Mouse (Mus musculus) liver, embryonic 12.5 days (tissue): ENCODE data around the gene Atmin. TPM values are rescaled to one million over a fixed set of nuclear protein-coding genes. Genes with fewer than 3 reads are reported as not detected.

Experiments
- ATAC-seq: fragments of 200-750 bp; cut with Nextera tagmentation; 2 replicates; pipeline ENCODE4 v1.8.0; 2017; ENCODE audit warnings: moderate number of reproducible peaks, mild to moderate bottlenecking, moderate library complexity
- H3K27ac ChIP-seq: fragments of 300-500 bp; sonication (generic); 2 replicates; pipeline ENCODE4 v1.5.1; 2016; ENCODE audit warnings: mild to moderate bottlenecking
- H3K27me3 ChIP-seq: fragments of 300-500 bp; sonication (generic); replicated peaks from 2 replicates; pipeline ENCODE4 v1.6.1; 2016; ENCODE audit warnings: mild to moderate bottlenecking, moderate library complexity
- H3K36me3 ChIP-seq: fragments of 300-500 bp; sonication (generic); 2 replicates; pipeline ENCODE4 v1.6.1; 2016; ENCODE audit warnings: mild to moderate bottlenecking, moderate library complexity
- H3K4me1 ChIP-seq: fragments of 300-500 bp; sonication (generic); 2 replicates; pipeline ENCODE4 v1.6.1; 2016
- H3K4me2 ChIP-seq: fragments of 300-500 bp; sonication (generic); 2 replicates; pipeline ENCODE4 v1.6.1; 2016; ENCODE audit warnings: mild to moderate bottlenecking, moderate library complexity
- H3K4me3 ChIP-seq: fragments of 300-500 bp; sonication (generic); 2 replicates; pipeline ENCODE4 v1.5.1; 2016; ENCODE audit warnings: mild to moderate bottlenecking, moderate library complexity
- H3K9ac ChIP-seq: fragments of 300-500 bp; sonication (generic); 2 replicates; pipeline ENCODE4 v1.6.1; 2016; ENCODE audit warnings: mild to moderate bottlenecking, moderate library complexity
- H3K9me3 ChIP-seq: fragments of 300-500 bp; sonication (generic); replicated peaks from 2 replicates; pipeline ENCODE4 v1.6.1; 2016; ENCODE audit warnings: mild to moderate bottlenecking, moderate library complexity
- WGBS: fragments of 180-500 bp; shearing (Covaris S2); methylation state at CpG from one replicate; pipeline ENCODE4 v1.1.7; 2016; ENCODE audit not compliant: insufficient replicate concordance; 5-methylcytosine and 5-hydroxymethylcytosine counted together
- polyA plus RNA-seq: library from polyadenylated mRNA; unstranded; fragments of >200 nt; fragmentation: Nextera tagmentation; extraction: Ambion mirVana; gene quantifications from 2 replicates; pipeline ENCODE4 v1.2.1, GENCODE M21; 2016

Atmin gene
- polyA plus RNA-seq, 1 experiment from 2014 or later = 7.6 TPM

- no peak for ATAC-seq
- peaks cover 99% of the 10 kb centered on the region for H3K36me3 ChIP-seq
- no peak overlapping the region for H3K27ac ChIP-seq
- 81% methylated on average over 4 of the region's 4 CpGs for WGBS
- no peaks in the 10 kb centered on the region for H3K9me3 ChIP-seq
- no peaks in the 10 kb centered on the region for H3K27me3 ChIP-seq
- H3K9ac ChIP-seq = no peak overlapping the region
- H3K4me1 ChIP-seq = no peaks in the 10 kb centered on the region
- no peak overlapping the region for H3K4me2 ChIP-seq
- no peak overlapping the region for H3K4me3 ChIP-seq
Observed at GRCm38 (mm10) chr8:116934976-116935375, 8.2 kb upstream of the Atmin start.

GRCm38 (mm10) chr8:116935506-116935905, 7.7 kb upstream of the Atmin start:
- Histone ChIP-seq H3K4me3 (no peak overlapping the region), H3K9ac (no peak overlapping the region), H3K36me3 (peaks cover 99% of the 10 kb centered on the region), H3K27ac (no peak overlapping the region), H3K9me3 (no peaks in the 10 kb centered on the region), H3K4me2 (no peak overlapping the region), H3K4me1 (no peaks in the 10 kb centered on the region), H3K27me3 (no peaks in the 10 kb centered on the region)
- 74% methylated on average over 6 of the region's 6 CpGs for WGBS
- no peak for ATAC-seq

DNA sequence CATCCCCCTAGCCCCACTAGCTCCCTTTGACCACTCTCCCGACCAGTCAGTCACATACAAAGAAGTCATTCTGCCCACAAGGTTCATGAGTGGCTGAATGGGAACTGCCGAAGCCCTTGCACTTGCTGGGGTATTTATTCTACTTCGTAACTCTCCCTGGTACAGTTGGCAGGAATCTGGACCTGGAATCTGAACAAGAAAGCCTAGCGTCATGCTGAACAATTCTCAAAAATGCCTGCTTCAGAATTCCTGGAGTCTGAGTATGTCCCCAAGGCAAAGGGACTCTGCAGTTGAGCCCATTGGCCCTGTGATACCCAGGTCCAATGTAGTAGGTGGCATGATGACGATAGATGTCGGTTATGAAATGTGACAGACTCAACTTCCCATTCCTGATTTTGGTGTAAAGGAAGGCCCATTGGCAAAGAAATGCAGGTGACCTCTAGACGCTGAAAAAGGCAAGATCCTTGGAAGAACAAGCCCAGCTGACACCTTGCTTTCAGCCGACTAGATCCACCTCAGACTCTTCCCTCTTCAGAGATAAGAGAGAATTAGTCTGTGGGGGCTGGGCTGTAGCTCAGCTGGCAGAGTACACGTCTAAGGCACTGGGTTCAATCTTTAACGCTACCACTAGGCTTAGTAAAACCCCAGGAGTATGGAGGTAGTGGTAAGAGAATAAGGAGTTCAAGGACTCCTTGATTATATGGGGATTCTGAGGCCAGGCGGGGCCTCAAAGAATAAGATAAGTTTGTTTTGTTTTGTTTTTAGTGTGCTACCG, 722 bp upstream of the Atmin start:
- peak overlapping the region; percentile 95 for H3K4me3 ChIP-seq
- H3K27ac ChIP-seq = peak overlapping the region; percentile 81
- peak overlapping the region; percentile 98 for H3K4me2 ChIP-seq
- H3K9ac ChIP-seq = peak overlapping the region; percentile 10; the same call in 1 of the 2 replicates
- no peaks in the 10 kb centered on the region for H3K9me3 ChIP-seq
- peak; percentile 43; the same call in 1 of the 2 replicates for ATAC-seq
- peaks cover 42% of the 10 kb centered on the region for H3K36me3 ChIP-seq
- no peaks in the 10 kb centered on the region for H3K27me3 ChIP-seq
- 53% methylated on average over 12 of the region's 12 CpGs for WGBS
- peaks cover 48% of the 10 kb centered on the region for H3K4me1 ChIP-seq

- peak; percentile 43 for ATAC-seq
- WGBS = under 1% methylated on average over 56 of the region's 62 CpGs
- H3K9me3 ChIP-seq = no peaks in the 10 kb centered on the region
- H3K27ac ChIP-seq = peak overlapping the region; percentile 81
- peak overlapping the region; percentile 95 for H3K4me3 ChIP-seq
- H3K9ac ChIP-seq = peak overlapping the region; percentile 94
- peak overlapping the region; percentile 98 for H3K4me2 ChIP-seq
- H3K4me1 ChIP-seq = peaks cover 57% of the 10 kb centered on the region
- no peaks in the 10 kb centered on the region for H3K27me3 ChIP-seq
- peaks cover 29% of the 10 kb centered on the region for H3K36me3 ChIP-seq
Observed at GRCm38 (mm10) chr8:116943555-116944384, 577 bp downstream of the Atmin start.

GRCm38 (mm10) chr8:116944385-116944696, 1.1 kb downstream of the Atmin start:
- Histone ChIP-seq H3K27ac (peak overlapping the region; percentile 81; the same call in 1 of the 2 replicates), H3K36me3 (peaks cover 24% of the 10 kb centered on the region), H3K4me3 (peak overlapping the region; percentile 95), H3K27me3 (no peaks in the 10 kb centered on the region), H3K9me3 (no peaks in the 10 kb centered on the region), H3K9ac (peak overlapping the region; percentile 94), H3K4me2 (peak overlapping the region; percentile 98), H3K4me1 (peaks cover 57% of the 10 kb centered on the region)
- no peak for ATAC-seq
- WGBS = 6% methylated on average over 4 of the region's 4 CpGs

DNA sequence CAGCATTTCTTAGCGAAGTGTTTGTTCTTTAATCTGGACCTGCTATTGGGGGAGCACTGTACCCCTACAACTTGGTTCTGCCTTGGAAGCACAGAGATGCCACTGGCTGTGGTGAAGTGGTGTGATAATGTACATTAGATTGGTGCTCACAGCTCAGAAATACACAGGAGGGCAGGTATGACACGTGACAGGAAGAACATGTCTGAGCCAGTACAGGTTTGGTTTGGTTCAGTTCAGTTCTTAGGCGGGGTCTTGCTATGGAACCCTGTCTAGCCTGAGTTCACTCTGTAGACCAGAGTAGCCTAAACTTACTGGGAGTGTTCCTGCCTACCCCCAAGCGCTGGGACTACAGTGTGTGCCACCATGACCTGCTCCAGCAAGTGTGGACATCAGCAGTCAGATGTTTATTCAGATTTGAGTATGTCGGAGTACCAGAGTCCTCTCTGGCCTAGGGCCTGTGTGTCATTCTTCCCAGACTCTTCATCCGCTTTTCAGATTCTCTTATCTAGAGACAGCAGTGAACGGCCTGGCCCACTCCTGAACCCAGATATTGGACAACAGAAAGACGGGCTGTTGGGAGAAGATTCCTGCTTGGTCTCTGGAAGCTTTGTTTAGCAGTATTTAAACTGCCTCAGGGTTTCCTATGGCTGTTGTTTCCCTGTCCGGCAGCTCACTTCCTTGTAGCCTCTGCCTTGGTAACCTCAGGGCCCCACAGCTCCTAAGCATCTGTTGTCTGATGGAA, 2.1 kb downstream of the Atmin start:
- Histone ChIP-seq H3K9ac (peak overlapping the region; percentile 22; the same call in 1 of the 2 replicates), H3K36me3 (peaks cover 14% of the 10 kb centered on the region), H3K27ac (peak overlapping the region; percentile 81), H3K4me2 (peak overlapping the region; percentile 98), H3K4me3 (peak overlapping the region; percentile 95; the same call in 1 of the 2 replicates), H3K27me3 (no peaks in the 10 kb centered on the region), H3K9me3 (no peaks in the 10 kb centered on the region), H3K4me1 (peaks cover 57% of the 10 kb centered on the region)
- peak; percentile 74 for ATAC-seq
- 37% methylated on average over 9 of the region's 9 CpGs for WGBS

DNA sequence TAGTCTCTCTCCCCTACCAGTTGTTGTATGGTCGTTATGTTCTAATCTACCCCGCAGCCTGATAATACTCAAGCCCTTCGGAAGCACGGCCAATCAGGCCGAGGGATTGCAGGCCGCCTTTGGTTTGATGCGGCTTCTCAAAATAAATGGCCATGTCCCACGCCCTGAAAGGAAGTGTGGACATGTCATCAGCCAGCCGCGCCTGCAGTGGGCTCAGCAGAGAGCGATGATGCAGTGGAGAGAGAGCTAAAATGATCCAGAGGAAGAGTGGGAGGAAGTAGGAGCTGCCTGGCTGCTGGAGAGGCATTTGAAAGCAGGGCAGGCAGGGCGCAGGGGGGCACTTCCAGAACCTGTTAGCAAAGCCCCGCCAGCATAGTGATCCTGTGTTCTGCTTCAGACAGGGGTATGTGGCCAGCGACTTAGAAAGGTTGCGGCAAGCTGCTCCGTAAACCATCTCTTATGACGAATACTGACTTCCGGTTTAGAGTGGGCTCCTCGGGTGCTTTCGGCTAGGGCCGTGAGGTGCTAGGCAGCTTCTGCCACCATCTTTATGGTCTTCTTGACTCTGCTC, 3.2 kb downstream of the Atmin start:
- WGBS = 32% methylated on average over 21 of the region's 21 CpGs
- H3K4me2 ChIP-seq = peak overlapping the region; percentile 98
- no peaks in the 10 kb centered on the region for H3K27me3 ChIP-seq
- H3K36me3 ChIP-seq = peaks cover 4% of the 10 kb centered on the region; the same call in 1 of the 2 replicates
- peak overlapping the region; percentile 81 for H3K27ac ChIP-seq
- no peak for ATAC-seq
- peaks cover 61% of the 10 kb centered on the region for H3K4me1 ChIP-seq
- H3K9me3 ChIP-seq = no peaks in the 10 kb centered on the region
- H3K9ac ChIP-seq = peak overlapping the region; percentile 56
- peak overlapping the region; percentile 40 for H3K4me3 ChIP-seq

- peak overlapping the region; percentile 81 for H3K27ac ChIP-seq
- peak overlapping the region; percentile 56 for H3K9ac ChIP-seq
- H3K4me3 ChIP-seq = peak overlapping the region; percentile 40
- peaks cover 62% of the 10 kb centered on the region for H3K4me1 ChIP-seq
- no peak for ATAC-seq
- H3K36me3 ChIP-seq = no peaks in the 10 kb centered on the region
- 44% methylated on average over 6 of the region's 6 CpGs for WGBS
- no peaks in the 10 kb centered on the region for H3K9me3 ChIP-seq
- peak overlapping the region; percentile 98 for H3K4me2 ChIP-seq
- no peaks in the 10 kb centered on the region for H3K27me3 ChIP-seq
Observed at GRCm38 (mm10) chr8:116946851-116947250, 3.7 kb downstream of the Atmin start.

DNA sequence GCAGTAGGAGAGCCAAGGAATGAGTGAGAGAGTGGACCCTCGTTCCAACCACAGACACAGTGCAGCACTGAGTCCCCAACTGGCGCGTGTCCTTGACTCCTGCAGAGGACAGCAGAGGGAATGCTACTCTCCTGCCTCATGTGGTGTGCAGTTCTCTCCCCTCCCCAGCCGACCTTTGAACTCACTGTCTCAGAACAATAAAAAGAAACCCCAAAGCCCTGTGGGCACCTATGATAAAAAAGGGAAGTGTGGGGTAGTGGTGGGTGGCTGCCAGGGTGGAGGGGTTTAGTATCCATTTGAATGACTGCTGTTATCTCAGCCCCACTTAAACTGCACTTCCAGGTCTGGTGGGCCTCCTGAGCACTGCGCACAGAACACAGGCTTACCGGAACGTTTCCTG, 4.4 kb downstream of the Atmin start:
- no peak overlapping the region for H3K9ac ChIP-seq
- peaks cover 56% of the 10 kb centered on the region for H3K4me1 ChIP-seq
- peak overlapping the region; percentile 23; the same call in 1 of the 2 replicates for H3K27ac ChIP-seq
- no peaks in the 10 kb centered on the region for H3K9me3 ChIP-seq
- H3K4me2 ChIP-seq = peak overlapping the region; percentile 39; the same call in 1 of the 2 replicates
- no peaks in the 10 kb centered on the region for H3K36me3 ChIP-seq
- H3K4me3 ChIP-seq = no peak overlapping the region
- H3K27me3 ChIP-seq = no peaks in the 10 kb centered on the region
- ATAC-seq = no peak
- 30% methylated on average over 7 of the region's 7 CpGs for WGBS

- Histone ChIP-seq H3K9ac (no peak overlapping the region), H3K4me2 (no peak overlapping the region), H3K27ac (no peak overlapping the region), H3K4me1 (peaks cover 24% of the 10 kb centered on the region), H3K27me3 (no peaks in the 10 kb centered on the region), H3K9me3 (no peaks in the 10 kb centered on the region), H3K4me3 (no peak overlapping the region), H3K36me3 (peaks cover 36% of the 10 kb centered on the region)
- no peak for ATAC-seq
- 72% methylated on average over 5 of the region's 5 CpGs for WGBS
Observed at GRCm38 (mm10) chr8:116951369-116951768, 8.2 kb downstream of the Atmin start.

- no peak overlapping the region for H3K4me3 ChIP-seq
- no peak overlapping the region for H3K4me2 ChIP-seq
- H3K4me1 ChIP-seq = peaks cover 19% of the 10 kb centered on the region
- H3K36me3 ChIP-seq = peaks cover 40% of the 10 kb centered on the region
- ATAC-seq = no peak
- no peak overlapping the region for H3K27ac ChIP-seq
- H3K9ac ChIP-seq = no peak overlapping the region
- H3K27me3 ChIP-seq = no peaks in the 10 kb centered on the region
- H3K9me3 ChIP-seq = no peaks in the 10 kb centered on the region
- 80% methylated on average over 2 of the region's 2 CpGs for WGBS
Observed at GRCm38 (mm10) chr8:116951778-116952177, 8.6 kb downstream of the Atmin start.
